Mouse (Mus musculus): ENCODE measurements around the gene Akap7.

GRCm38 (mm10) chr10:25199510-25200353, 107.9 kb downstream of the Akap7 start:
- no peak for TF ChIP-seq CTCF (conservative IDR thresholded peaks at IDR 0.05; ENCODE audit: low read length)
- no peak for TF ChIP-seq POU5F1 (IDR thresholded peaks at IDR 0.05; ENCODE audit: borderline replicate concordance, low read length)
